Mouse (Mus musculus) E14TG2a.4 (cell line): ENCODE data around the gene Ush1c.

Experiments used
- CTCF ChIP-seq: conservative IDR thresholded peaks from 2 replicates; pipeline ENCODE4 v1.5.1; 2014; ENCODE audit warnings: low read length
- NANOG ChIP-seq: IDR thresholded peaks from 2 replicates; pipeline ENCODE4 v1.6.1; 2014; ENCODE audit warnings: borderline replicate concordance, low read length, mixed read lengths
- POU5F1 ChIP-seq: IDR thresholded peaks from 2 replicates; pipeline ENCODE4 v1.6.1; 2014; ENCODE audit warnings: low read length, borderline replicate concordance

DNA sequence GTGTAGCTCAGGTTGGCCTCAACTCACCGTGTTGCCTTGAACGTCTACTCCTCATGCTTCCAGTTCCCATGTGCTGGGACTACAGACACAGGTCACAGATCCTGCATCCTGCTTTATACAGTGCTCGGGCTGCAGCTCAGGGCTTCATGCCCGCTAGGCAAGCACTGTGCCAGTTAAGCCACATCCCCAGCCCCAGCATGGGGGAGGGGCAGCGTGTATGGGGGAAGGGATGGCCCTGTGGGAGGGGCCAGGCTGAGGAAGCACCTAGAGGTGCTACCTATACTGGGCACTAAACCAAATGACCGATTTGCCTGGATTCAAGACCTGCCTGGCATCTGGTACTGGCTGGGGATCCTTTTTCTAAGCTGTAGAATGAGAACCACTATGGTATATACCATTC is 38.3 kb downstream of the Ush1c start:
- TF ChIP-seq CTCF = no peak
- TF ChIP-seq POU5F1 = no peak
- no peak for TF ChIP-seq NANOG
